Mouse (Mus musculus): ENCODE measurements at regions not wholly inside any gene's neighbourhood (a gene's known extent, or its start where the extent isn't known, plus 50 kb on each side); places are given as distances from the start of the nearest gene placed in this dataset.

DNA sequence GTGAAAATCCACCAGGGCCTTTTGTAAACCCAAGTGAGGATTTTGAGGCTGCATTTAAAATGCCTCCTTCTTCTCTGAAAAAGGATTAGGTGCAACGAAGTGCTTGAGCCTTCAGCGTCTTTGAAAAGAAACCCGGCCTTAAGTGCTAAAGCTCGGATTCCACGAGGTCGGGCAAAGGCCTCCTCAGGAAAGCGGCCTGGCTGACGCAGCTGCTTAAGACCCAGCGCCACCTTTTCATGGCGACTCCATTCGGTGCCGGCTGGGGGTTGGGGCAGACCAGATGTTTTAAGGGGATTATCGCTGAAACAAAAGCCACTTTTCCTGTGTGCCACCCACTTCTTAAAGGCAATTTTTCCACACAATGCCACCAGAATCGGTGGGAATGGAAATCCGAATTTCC lies 61.6 kb upstream of the 4932438H23Rik start:
- CTCF ChIA-PET, result no interaction called here
- POLR2A ChIA-PET, result interaction anchor here in 2 of 4 experiments (0.6 to 1.3 kb wide), 2 partner anchors 14 to 26 kb away, joined by 3 to 4 read pairs; no protein-coding TSS in a partner anchor

- ChIA-PET CTCF (interaction anchor here in 3 of 4 experiments (0.5 to 1.4 kb wide), 5 partner anchors 14 to 161 kb away, joined by 3 to 5 read pairs (median 3); no protein-coding TSS in a partner anchor), POLR2A (interaction anchor here in 1 of 4 experiments (0.6 to 1.3 kb wide), 2 partner anchors 12 to 64 kb away, joined by 3 read pairs; partner anchors contain the start of gene Olig2)
These were observed 64.6 kb upstream of the Olig2 start for GRCm38 (mm10) chr16:91160679-91161078.

DNA sequence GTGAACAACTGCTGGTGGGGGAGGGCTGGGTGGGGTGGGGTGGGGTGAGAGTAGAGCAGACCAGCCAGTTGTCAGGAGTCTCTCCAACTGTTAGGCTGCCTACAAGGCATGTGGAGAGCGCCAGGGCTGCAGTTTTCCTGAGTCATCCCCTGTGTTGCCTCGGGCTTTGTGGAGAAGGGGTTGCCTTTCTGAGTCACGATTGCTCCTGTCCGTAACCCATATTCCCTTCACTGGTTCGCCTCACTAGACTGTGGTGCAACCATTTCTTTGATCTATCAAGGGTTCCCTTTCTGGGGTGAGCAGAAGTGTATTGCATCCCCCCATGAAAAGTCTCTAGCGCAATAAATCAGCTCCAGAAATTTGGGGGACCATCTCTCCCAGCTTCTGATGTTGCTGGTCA lies 63.6 kb upstream of the Olig2 start:
- POLR2A ChIA-PET, result no interaction called here
- CTCF ChIA-PET, result interaction anchor here in 2 of 4 experiments (0.5 to 1.1 kb wide), 3 partner anchors 78 to 834 kb away, joined by 3 read pairs; no protein-coding TSS in a partner anchor

DNA sequence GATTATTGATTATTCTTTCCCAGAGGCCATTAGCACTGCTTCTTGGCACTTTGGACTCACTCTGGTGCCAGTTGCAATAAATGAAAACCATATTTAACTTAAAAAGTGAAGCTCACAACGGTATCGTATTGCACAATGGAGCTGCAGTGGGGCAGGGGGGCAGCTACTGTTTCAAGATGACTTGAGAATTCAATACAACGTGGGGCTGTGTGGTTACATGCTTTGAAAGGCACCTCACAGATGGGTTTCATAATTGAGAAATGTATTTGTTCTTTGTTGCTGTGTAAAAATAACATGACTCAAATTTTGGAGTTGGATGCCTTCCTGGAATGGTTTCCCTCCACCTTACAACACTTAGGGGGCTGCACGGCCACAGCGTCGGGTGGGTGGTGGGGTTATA lies 62.9 kb upstream of the Olig2 start:
- CTCF ChIA-PET, result interaction anchor here in 1 of 4 experiments (1.1 kb wide), 1 partner anchor 79 kb away, joined by 3 read pairs; no protein-coding TSS in a partner anchor
- POLR2A ChIA-PET, result no interaction called here

DNA sequence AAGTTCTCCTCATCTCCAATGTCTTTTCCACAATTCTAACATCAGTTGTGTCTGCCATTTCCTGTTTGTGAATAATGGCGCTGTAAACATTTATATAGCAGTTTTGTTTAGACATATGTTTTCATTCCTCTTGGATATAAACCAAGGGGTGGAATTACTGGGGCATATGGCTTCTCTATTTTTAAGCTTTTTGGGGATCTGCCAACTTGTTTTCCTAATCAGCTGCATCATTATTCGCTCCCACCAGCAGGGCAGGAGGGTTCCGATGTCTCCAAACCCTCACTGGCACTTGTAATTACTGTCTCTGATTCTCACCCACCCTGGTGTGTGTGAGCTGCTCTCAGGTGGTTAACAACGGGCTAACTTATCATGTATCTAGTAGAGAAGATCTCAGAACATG lies 59.4 kb upstream of the Olig2 start:
- ChIA-PET CTCF (interaction anchor here in 1 of 4 experiments (0.7 kb wide), 1 partner anchor 9 kb away, joined by 5 read pairs; no protein-coding TSS in a partner anchor), POLR2A (no interaction called here)

- ChIA-PET POLR2A (interaction anchor here in 2 of 4 experiments (0.6 to 1.1 kb wide), 4 partner anchors 10 to 32 kb away, joined by 3 to 6 read pairs (median 4); no protein-coding TSS in a partner anchor), CTCF (interaction anchor here (0.5 to 1.0 kb wide), 13 partner anchors 14 to 992 kb away, joined by 3 to 16 read pairs (median 3); partner anchors contain the start of gene Olig2 (in 1 of the 4))
These were observed 58.4 kb upstream of the Olig2 start for GRCm38 (mm10) chr16:91166866-91167265.

DNA sequence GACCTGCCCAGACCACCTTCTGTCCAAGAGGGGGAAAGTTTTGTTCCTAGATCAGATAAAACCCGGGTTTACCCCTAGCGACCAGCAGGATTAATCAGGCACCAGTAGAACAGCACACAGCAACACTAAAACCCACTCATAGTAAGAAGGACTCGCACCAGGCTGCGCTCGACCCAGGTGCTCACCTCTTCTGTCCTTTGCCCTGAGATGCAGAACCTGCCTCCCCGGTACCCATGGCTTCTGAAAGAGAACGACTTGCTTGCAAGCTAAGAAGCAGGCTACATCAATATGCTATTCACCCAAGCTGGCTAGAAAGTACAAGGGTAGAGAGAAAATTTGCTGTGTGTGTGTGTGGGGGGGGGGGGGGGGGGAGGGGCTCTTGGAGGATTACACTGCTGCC lies 56.9 kb upstream of the Olig2 start:
- ChIA-PET CTCF (no interaction called here), POLR2A (no interaction called here)

- CTCF ChIA-PET, result interaction anchor here in 1 of 4 experiments (0.7 kb wide), 1 partner anchor 49 kb away, joined by 3 read pairs; no protein-coding TSS in a partner anchor
These were observed 55.4 kb upstream of the Olig2 start for GRCm38 (mm10) chr16:91169829-91170228.

GRCm38 (mm10) chr16:91171911-91172440 lies 53.3 kb upstream of the Olig2 start:
- CTCF ChIA-PET, result interaction anchor here in 3 of 4 experiments (0.6 to 0.7 kb wide), 3 partner anchors 340 to 712 kb away, joined by 3 to 4 read pairs (median 4); no protein-coding TSS in a partner anchor
- POLR2A ChIA-PET, result interaction anchor here in 3 of 4 experiments (0.7 kb wide), 3 partner anchors 32 to 1008 kb away, joined by 3 to 5 read pairs (median 3); no protein-coding TSS in a partner anchor

More at GRCm38 (mm10) chr16:91169829-91170228, 55.4 kb upstream of the Olig2 start:
- POLR2A ChIA-PET, result interaction anchor here in 1 of 4 experiments (1.2 kb wide), 1 partner anchor 11 kb away, joined by 5 read pairs; no protein-coding TSS in a partner anchor

DNA sequence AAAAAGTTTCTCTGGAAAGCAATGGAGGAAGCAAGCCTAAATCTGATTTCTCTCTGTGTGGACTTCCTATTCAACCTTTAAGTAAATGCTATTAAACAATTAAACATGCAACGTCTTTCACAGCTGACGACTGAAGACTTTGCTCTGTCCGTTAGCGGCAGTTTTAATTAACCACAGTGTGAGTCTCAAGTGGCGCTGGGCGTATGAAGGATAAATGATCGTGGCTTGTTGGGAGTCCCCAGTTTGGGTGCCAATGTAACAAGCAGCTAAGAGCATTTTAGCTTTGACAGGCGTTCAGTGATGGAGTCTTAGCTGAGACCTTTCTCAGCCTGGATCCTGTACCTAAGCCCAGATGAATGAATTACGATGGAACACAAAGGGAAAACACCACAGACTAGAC lies 52.7 kb upstream of the Olig2 start:
- CTCF ChIA-PET, result interaction anchor here in 1 of 4 experiments (0.7 kb wide), 1 partner anchor 535 kb away, joined by 3 read pairs; no protein-coding TSS in a partner anchor
- POLR2A ChIA-PET, result interaction anchor here in 2 of 4 experiments (0.6 to 1.4 kb wide), 4 partner anchors 10 to 48 kb away, joined by 3 to 4 read pairs (median 4); no protein-coding TSS in a partner anchor

GRCm38 (mm10) chr16:91173241-91173640 lies 52.0 kb upstream of the Olig2 start:
- ChIA-PET CTCF (interaction anchor here in 1 of 4 experiments (0.7 kb wide), 1 partner anchor 28 kb away, joined by 6 read pairs; no protein-coding TSS in a partner anchor), POLR2A (interaction anchor here in 2 of 4 experiments (0.6 to 1.4 kb wide), 4 partner anchors 9 to 47 kb away, joined by 3 to 4 read pairs (median 4); no protein-coding TSS in a partner anchor)

GRCm38 (mm10) chr16:91173870-91174278 lies 51.4 kb upstream of the Olig2 start:
- ChIA-PET CTCF (interaction anchor here in 2 of 4 experiments (0.7 to 1.2 kb wide), 2 partner anchors 13 to 27 kb away, joined by 3 to 6 read pairs; no protein-coding TSS in a partner anchor), POLR2A (interaction anchor here in 1 of 4 experiments (0.6 to 2.2 kb wide), 5 partner anchors 8 to 541 kb away, joined by 3 to 7 read pairs (median 4); no protein-coding TSS in a partner anchor)

GRCm38 (mm10) chr16:91174401-91174800 lies 50.9 kb upstream of the Olig2 start:
- CTCF ChIA-PET, result interaction anchor here in 2 of 4 experiments (0.6 to 1.2 kb wide), 3 partner anchors 9 to 46 kb away, joined by 3 to 5 read pairs (median 3); no protein-coding TSS in a partner anchor

More at GRCm38 (mm10) chr16:91174401-91174800, 50.9 kb upstream of the Olig2 start:
- POLR2A ChIA-PET, result interaction anchor here in 1 of 4 experiments (0.6 to 2.2 kb wide), 3 partner anchors 25 to 542 kb away, joined by 4 to 7 read pairs (median 5); no protein-coding TSS in a partner anchor

Data from embryonic stem cell, embryonic (primary cell).